Mouse (Mus musculus): Measurements from ENCODE around the gene Dexi. TPM values are rescaled to one million over a fixed set of nuclear protein-coding genes. Genes with fewer than 3 reads are reported as not detected.

The Dexi gene
- total RNA-seq, 2 experiments from 2014 or later: 23.6 to 27.8 TPM

- DNase-seq: no peak
- intact Hi-C loops (cut with DNase I): no loop called here
Observed at GRCm38 (mm10) chr16:10465011-10465681, 77.7 kb downstream of the Dexi start.

GRCm38 (mm10) chr16:10461178-10461577 is 81.7 kb downstream of the Dexi start:
- no peak for DNase-seq
- intact Hi-C loops (cut with DNase I): no loop called here

- intact Hi-C loops (cut with DNase I): no loop called here
- DNase-seq: no peak
Observed at GRCm38 (mm10) chr16:10460188-10460587, 82.7 kb downstream of the Dexi start.

GRCm38 (mm10) chr16:10454583-10454974 is 88.3 kb downstream of the Dexi start:
- intact Hi-C loops (cut with DNase I): no loop called here
- no peak for DNase-seq

GRCm38 (mm10) chr16:10453872-10454582 is 88.8 kb downstream of the Dexi start:
- DNase-seq: no peak
- intact Hi-C loops (cut with DNase I): no loop called here

Other genes with a start within 250 kb of the Dexi start
- 10 to 100 TPM; 42.5 to 46.4 TPM for gene Emp2, start 229.1 kb downstream of the Dexi start, total RNA-seq (2021)
- under 1 TPM in 1 of 2 experiments, not detected in 1; 0.22 TPM for gene Tekt5, start 147.6 kb downstream of the Dexi start, total RNA-seq (2021)
- 10 to 100 TPM; 10.6 to 10.8 TPM for gene Nubp1, start 131.1 kb downstream of the Dexi start, total RNA-seq (2021)
- gene Tvp23a, start 95.7 kb downstream of the Dexi start, total RNA-seq (2021): under 1 TPM; 0.93 to 0.99 TPM
- under 1 TPM; 0.17 to 0.35 TPM for gene Ciita, start 63.0 kb downstream of the Dexi start, total RNA-seq (2021)
- 10 to 100 TPM; 47.7 to 50.1 TPM for gene Clec16a, start 2.3 kb upstream of the Dexi start, total RNA-seq (2021)
- 1 to 10 TPM; 1.2 to 1.5 TPM for gene Socs1, start 242.5 kb upstream of the Dexi start, total RNA-seq (2021)
- not detected for gene Tnp2, start 245.6 kb upstream of the Dexi start, total RNA-seq (2021)
- not detected for gene Prm3, start 247.9 kb upstream of the Dexi start, total RNA-seq (2021)

Data from heart, postnatal 10 days (tissue).